Mouse (Mus musculus) spleen, adult 18-20 months (tissue): ENCODE data around the gene Msh5.
"Not testable (repeated sequence)": the region's sequence is repeated elsewhere in the genome, so short reads cannot be mapped to it uniquely, and the experiment has no call there.

Experiments used
- DNase-seq, 2 experiments: peaks; one replicate each; pipeline ENCODE4 v3.0.0; 2022; ENCODE audit warnings: mixed read lengths in 2 of 2

Msh5 gene

GRCm38 (mm10) chr17:35001452-35002152, 44.9 kb downstream of the Msh5 start:
- DNase-seq, result peak; percentile 42 to 46

- peak; percentile 77 to 80 for DNase-seq
Measured at GRCm38 (mm10) chr17:35000717-35001451, 45.7 kb downstream of the Msh5 start, which contains the start of gene Vars. TSS of gene Vars (plus strand) at chr17:35000987.

GRCm38 (mm10) chr17:34999871-35000716, 46.5 kb downstream of the Msh5 start:
- DNase-seq, result peak; percentile 45 to 63

GRCm38 (mm10) chr17:34998526-34999430, 47.8 kb downstream of the Msh5 start:
- no peak for DNase-seq

GRCm38 (mm10) chr17:34997142-34997483, 49.4 kb downstream of the Msh5 start:
- DNase-seq, result no peak

- DNase-seq, result no peak
Measured at GRCm38 (mm10) chr17:34996411-34997141, 50.0 kb downstream of the Msh5 start.

GRCm38 (mm10) chr17:34995927-34996326, 50.6 kb downstream of the Msh5 start:
- DNase-seq, result not testable (repeated sequence)

GRCm38 (mm10) chr17:34995192-34995591, 51.4 kb downstream of the Msh5 start:
- DNase-seq, result not testable (repeated sequence)

GRCm38 (mm10) chr17:34994751-34995150, 51.8 kb downstream of the Msh5 start:
- no peak for DNase-seq

GRCm38 (mm10) chr17:34984218-34984617, 62.3 kb downstream of the Msh5 start:
- DNase-seq, result no peak

GRCm38 (mm10) chr17:34982328-34982727, 64.2 kb downstream of the Msh5 start:
- no peak for DNase-seq

GRCm38 (mm10) chr17:34981690-34982180, 64.8 kb downstream of the Msh5 start, which contains the start of gene Lsm2:
TSS of gene Lsm2 (plus strand) at chr17:34981862.
- peak; percentile 83 to 84 for DNase-seq

- no peak for DNase-seq
Measured at GRCm38 (mm10) chr17:34980655-34981054, 65.9 kb downstream of the Msh5 start.

- DNase-seq, result no peak
Measured at GRCm38 (mm10) chr17:34979631-34980030, 66.9 kb downstream of the Msh5 start.
